Mouse (Mus musculus) spleen, adult 2 months (tissue): ENCODE results near the gene Igf2bp1.

Experiments used
- CTCF ChIP-seq: fragments of 200-500 bp; IDR thresholded peaks from 2 replicates; pipeline ENCODE4 v1.5.1; 2011; ENCODE audit warnings: mild to moderate bottlenecking, inconsistent platforms; ENCODE audit not compliant: insufficient read depth, insufficient read length, insufficient replicate concordance; ENCODE audit errors: extremely low read depth
- POLR2A ChIP-seq: fragments of 200-500 bp; IDR thresholded peaks from 2 replicates; pipeline ENCODE4 v1.6.1; 2011; ENCODE audit warnings: low read depth, low read length, inconsistent platforms

GRCm38 (mm10) chr11:95915006-95915710 lies 90.6 kb downstream of the Igf2bp1 start:
- no peak for TF ChIP-seq POLR2A
- TF ChIP-seq CTCF = no peak
